Mouse (Mus musculus) embryonic facial prominence, embryonic 12.5 days (tissue): ENCODE data around the gene Zfyve27. TPM values are rescaled to one million over a fixed set of nuclear protein-coding genes. Genes with fewer than 3 reads are reported as not detected.

ENCODE experiments used
- polyA plus RNA-seq: library from polyadenylated mRNA; unstranded; fragments of >200 nt; fragmentation: Nextera tagmentation; extraction: Ambion mirVana; gene quantifications from 2 replicates; pipeline ENCODE4 v1.2.1, GENCODE M21; 2016

Zfyve27 gene
- polyA plus RNA-seq, 1 experiment from 2014 or later, result 32.5 TPM

Other genes starting within 250 kb of the Zfyve27 start
- 76.7 and 81.5 TPM in 2 replicates for gene Exosc1, start 230.5 kb upstream of the Zfyve27 start, polyA plus RNA-seq
- gene Zdhhc16, start 230.5 kb upstream of the Zfyve27 start, polyA plus RNA-seq, result 93.0 and 94.2 TPM in 2 replicates
- gene Mms19, start 182.8 kb upstream of the Zfyve27 start, polyA plus RNA-seq, result 41.5 and 41.7 TPM in 2 replicates
- 20.3 and 20.5 TPM in 2 replicates for gene Ubtd1, start 182.2 kb upstream of the Zfyve27 start, polyA plus RNA-seq
- 0.24 and 0.27 TPM in 2 replicates for gene Ankrd2, start 128.0 kb upstream of the Zfyve27 start, polyA plus RNA-seq
- gene Hoga1, start 118.3 kb upstream of the Zfyve27 start, polyA plus RNA-seq, result 1.3 and 1.9 TPM in 2 replicates
- not detected in 2 replicates for gene 4933411K16Rik, start 111.7 kb upstream of the Zfyve27 start, polyA plus RNA-seq
- gene Morn4, start 77.6 kb upstream of the Zfyve27 start, polyA plus RNA-seq, result 37.8 and 42.8 TPM in 2 replicates
- 39.6 and 40.0 TPM in 2 replicates for gene Pi4k2a, start 73.5 kb upstream of the Zfyve27 start, polyA plus RNA-seq
- gene Avpi1, start 34.9 kb upstream of the Zfyve27 start, polyA plus RNA-seq, result 22.7 and 26.1 TPM in 2 replicates
- gene Marveld1, start 16.6 kb upstream of the Zfyve27 start, polyA plus RNA-seq, result 10.8 and 16.8 TPM in 2 replicates
- 2.9 and 3.8 TPM in 2 replicates for gene Sfrp5, start 38.3 kb downstream of the Zfyve27 start, polyA plus RNA-seq
- gene Golga7b, start 83.6 kb downstream of the Zfyve27 start, polyA plus RNA-seq, result 1.8 and 1.9 TPM in 2 replicates